Mouse (Mus musculus) heart, adult 9 months (tissue): ENCODE measurements around the gene Alad.
A peak's percentile ranks its signal among the peaks of the same experiment; 100 is the strongest.
"Not testable (repeated sequence)": the region's sequence is repeated elsewhere in the genome, so short reads cannot be mapped to it uniquely, and the experiment has no call there.

Source experiments
- DNase-seq, 2 experiments: peaks; one replicate each; pipeline ENCODE4 v3.0.0; 2022; ENCODE audit warnings: low spot score in 2 of 2

Alad gene

DNA sequence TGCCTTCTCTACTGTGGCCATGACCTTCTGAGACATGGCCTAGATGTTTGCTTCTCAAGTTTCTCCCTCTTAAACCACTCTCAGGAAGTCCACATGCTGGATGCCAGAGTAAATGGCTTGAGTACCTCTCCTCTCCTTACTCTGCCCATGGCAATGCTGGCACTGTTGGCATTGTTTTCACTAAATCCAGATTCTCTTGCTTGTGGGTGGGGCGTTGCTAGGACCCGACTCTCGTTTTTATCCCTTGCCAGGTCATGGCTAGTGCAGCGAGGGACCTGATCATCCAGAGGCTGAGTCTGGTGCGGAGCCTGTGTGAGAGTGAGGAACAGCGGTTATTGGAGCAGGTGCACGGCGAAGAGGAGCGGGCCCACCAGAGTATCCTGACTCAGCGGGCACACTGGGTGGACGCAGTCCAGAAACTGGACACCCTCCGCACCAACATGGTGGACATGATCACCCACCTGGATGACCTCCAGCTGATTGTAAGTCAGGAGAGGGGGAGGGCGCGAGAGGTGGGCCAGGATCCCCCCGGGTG, 33.5 kb downstream of the Alad start:
- no peak for DNase-seq

DNA sequence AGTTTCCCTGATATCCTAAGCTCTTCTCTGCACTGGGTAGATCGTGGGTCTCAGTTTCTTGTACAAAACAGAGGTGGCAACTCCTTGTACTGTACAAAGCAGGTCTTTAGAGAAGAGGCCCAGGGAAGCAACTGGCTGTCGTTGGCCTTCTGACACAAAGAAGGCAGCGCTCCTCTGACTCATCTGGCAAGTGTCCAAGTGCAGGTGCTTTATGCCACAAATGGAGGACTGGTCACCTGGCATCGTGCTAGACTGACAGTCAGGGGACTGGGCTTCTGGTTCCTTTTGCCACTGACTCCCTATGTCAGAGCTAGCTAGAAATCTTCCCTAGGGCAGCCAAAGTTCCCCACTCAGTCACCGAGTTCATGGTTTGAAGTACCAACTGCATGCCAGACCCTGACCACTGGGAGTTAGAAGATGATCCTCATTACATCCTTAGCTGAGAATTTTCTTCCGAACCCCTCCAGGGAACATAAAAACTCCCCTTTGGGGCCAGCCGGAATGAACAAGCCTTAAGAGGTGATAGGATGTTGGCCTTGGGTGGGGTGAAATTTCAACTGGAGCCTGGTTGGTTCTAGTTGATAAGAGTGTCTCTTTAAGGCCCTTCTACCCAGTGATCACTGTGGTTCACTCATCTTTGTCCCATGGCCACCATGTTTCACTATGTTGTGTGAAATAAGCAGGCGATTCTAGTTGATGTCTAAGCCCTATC, 34.1 kb downstream of the Alad start:
- no peak for DNase-seq

GRCm38 (mm10) chr4:62484928-62485327, 34.8 kb downstream of the Alad start:
- DNase-seq, result no peak

DNA sequence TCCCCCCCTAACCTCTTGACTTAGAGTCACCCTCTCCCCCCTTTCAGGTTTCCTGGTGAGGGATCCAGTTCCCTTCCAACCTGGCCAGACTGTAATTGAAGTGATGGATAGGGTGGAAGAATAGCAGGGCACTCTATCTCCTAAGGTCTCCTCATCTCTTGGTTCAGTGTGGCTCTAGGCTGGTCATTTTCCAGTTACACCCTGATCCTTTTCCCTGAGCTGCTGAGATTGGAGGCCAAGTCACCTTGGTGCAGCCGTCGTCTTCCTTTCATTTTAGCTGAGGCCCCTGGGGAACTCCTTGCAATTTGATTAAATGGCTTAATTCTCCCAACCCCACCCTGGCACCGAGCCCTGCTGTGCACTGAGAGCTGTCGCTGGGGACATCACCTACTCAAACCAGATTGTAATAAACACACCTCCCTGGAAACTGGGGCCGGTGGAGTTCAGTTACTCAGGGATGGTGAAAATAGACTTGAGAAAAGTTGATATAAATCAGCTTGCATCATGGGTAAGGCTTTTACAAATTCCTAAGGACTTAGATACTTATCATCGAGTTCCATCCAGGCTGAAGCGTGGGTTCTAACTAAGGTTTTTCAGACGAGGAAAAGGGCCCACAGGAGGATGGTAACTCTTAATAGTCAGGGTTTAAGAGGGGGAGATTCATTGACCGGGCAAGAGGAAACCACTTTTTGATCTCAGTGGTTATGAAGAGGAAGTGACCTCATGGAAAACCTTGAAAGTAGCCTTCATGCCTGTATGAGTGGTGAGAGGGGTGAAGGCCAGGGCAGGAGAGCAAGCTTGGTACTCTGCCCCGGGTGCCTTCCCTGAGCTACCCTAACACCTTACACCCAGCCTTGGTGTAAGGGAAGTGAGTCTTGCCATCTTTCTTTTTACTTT, 38.8 kb downstream of the Alad start:
- DNase-seq, result no peak

DNA sequence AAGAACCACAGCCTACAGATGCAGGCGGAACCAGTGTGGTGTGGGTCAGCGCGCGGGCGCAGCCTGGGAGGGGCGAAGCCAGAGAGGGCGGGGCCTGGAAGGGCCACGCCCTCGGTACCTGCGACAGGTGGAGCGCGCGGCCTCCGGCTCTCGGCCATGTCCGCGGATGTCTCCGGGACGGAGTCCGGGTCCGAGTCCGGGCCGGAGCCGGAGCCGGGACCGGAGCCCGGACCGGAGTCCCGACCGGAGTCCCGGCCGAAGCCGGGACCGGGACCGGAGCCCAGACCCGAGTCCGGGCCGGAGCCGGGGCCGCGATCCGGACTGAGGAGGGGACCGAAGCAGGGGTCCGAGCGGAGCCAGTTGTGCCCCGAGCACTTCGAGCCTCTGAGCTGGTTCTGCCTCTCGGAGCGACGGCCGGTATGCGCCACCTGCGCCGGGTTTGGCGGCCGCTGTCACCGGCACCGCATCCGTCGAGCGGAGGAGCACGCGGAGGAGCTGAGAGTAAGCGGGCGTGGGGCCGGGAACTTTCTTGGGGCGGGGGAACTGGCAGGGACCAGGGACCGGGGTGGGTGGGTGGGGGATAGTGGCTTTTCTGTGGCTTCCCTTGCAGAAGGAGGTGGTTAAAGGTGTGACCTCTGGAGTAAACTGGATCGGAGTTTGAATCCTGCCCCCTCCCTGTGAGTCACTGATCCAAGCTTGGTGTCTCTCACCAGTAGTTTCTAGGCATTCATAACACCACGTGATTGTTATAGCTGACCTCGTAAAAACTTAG, 39.6 kb downstream of the Alad start, which contains the start of gene Bspry:
Gene Bspry (plus strand): TSS at position 117 of the 772 bp plus-strand sequence.
- DNase-seq, result no peak

DNA sequence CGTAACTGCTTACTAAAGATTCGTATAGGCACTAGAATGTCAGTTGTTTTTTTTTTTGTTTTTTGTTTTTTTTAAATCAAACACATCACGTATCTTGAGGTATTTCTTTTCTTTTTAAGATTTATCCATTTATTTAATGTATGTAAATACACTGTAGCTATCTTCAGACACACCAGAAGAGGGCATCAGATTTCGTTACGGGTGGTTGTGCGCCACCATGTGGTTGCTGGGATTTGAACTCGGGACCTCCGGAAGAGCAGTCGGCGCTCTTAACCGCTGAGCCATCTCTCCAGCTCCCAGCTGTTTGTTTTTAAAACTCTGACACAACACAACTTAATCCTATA, 40.2 kb downstream of the Alad start:
- not testable (repeated sequence) for DNase-seq

DNA sequence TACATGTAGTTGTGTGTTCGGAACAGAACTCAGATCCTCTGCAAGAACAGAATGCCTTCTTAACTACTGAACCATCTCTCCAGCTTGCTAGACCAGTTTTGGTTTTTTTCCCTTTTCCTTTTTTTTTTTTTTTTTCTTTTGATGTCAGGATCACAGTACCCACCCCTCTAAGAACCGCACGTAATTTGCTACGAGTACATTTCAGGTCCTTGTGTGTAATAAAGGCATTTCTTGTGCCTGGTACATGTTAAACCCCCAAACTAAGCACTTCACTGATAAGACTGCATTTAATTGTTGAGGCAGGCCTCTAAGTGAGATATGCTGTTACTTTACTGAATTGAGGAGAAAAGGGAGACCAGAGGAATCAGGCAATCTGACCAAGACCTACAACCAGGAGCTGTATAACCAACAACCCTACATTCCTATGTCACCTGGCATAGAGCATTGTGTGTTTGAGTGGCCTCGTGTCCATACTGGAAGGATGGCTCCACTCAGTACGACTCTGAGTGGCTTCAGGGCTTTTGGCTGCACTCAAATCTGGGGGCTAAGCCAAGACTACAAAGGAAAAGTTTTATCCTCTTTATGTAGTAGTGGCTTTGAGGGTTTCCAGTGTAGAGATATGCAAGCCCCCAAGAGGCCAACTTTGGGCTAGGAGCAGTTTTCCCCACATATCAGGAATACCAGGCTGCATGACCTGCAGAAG, 42.0 kb downstream of the Alad start:
- DNase-seq, result no peak

- no peak for DNase-seq
Observed at GRCm38 (mm10) chr4:62475793-62476192, 43.9 kb downstream of the Alad start.

DNA sequence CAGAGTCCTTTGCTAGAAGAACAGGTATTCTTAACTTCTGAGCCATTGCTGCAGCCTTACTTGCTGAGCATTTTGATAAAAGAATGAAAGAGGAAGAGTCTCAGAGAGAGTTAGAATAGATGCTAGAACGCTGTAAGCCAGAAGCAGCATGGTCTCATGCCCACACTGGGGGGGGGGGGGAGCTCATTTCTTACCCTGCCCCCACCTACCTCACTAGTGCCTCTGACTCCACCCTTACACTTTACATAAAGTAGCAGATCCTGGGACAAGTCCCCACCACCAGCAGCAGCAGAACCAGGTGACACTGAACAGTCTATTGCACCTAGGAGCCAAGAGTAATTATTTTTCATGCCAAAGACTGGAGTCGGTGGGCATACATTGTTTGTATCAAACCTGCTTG, 44.6 kb downstream of the Alad start:
- no peak for DNase-seq

- DNase-seq, result no peak
Observed at GRCm38 (mm10) chr4:62472071-62472470, 47.6 kb downstream of the Alad start.

GRCm38 (mm10) chr4:62470598-62471051, 49.1 kb downstream of the Alad start, which contains the start of gene Wdr31:
Gene Wdr31 (minus strand): TSS chr4:62470896.
- peak; percentile 46 to 47 for DNase-seq

DNA sequence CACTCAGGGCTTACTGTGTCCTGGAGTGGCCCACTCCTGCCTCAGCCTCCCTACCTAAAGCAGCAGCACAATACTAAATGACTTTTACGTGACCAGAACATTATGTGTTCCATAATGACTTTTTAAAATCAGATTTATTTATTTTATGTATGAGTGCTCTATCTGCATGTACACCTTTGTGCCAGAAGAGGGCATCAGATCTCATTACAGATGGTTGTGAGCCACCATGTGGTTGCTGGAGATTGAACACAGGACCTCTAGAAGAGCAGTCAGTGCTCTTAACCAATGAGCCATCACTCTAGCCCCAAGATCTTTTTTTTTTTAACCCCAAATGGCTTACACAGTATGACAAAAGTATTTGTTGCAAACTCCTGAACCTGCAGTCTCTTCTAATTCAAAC, 51.6 kb downstream of the Alad start:
- DNase-seq, result no peak

- DNase-seq, result no peak
Observed at GRCm38 (mm10) chr4:62463124-62463523, 56.6 kb downstream of the Alad start.

DNA sequence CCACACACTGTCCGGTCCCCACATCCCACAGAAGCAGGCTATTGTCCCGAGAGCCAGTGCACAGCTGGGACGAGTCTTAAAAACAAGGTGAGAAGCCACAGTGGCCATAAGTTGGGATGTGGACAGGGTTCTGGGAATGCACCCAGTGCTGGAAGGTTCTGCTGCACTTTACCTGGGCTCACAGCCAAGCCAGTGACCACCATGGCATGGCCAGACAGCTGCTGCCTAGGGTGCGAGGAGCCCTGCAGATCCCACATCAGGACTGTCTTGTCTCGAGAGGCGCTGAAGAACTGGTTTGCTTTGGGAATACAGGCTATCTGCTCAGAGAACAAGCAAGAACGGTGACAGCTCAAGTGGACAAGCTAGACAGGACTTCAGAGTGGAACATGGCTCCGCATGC, 59.4 kb downstream of the Alad start:
- DNase-seq, result no peak
